Mouse (Mus musculus): ENCODE measurements around the gene Dut.

Dut gene

GRCm38 (mm10) chr2:125303764-125304384 is 56.9 kb downstream of the Dut start:
- DNase-seq (ENCODE audit: inconsistent ontology term) = peak; percentile 16

GRCm38 (mm10) chr2:125304746-125305145 is 57.8 kb downstream of the Dut start:
- DNase-seq (ENCODE audit: inconsistent ontology term) = peak; percentile 20

GRCm38 (mm10) chr2:125305671-125306070 is 58.7 kb downstream of the Dut start:
- no peak for DNase-seq (ENCODE audit: inconsistent ontology term)
